Mouse (Mus musculus) heart, adult 11 months (tissue): ENCODE measurements around the gene Tbc1d25.
A peak's percentile ranks its signal among the peaks of the same experiment; 100 is the strongest.

Experiments
- DNase-seq: peaks from one replicate; pipeline ENCODE4 v3.0.0; 2022

Tbc1d25 gene

GRCm38 (mm10) chrX:8178871-8179270 lies 2.9 kb upstream of the Tbc1d25 start:
- DNase-seq = no peak

GRCm38 (mm10) chrX:8175169-8175503 lies 845 bp downstream of the Tbc1d25 start:
- DNase-seq = no peak

GRCm38 (mm10) chrX:8167716-8168647 lies 8.0 kb downstream of the Tbc1d25 start:
- no peak for DNase-seq

GRCm38 (mm10) chrX:8164471-8164870 lies 11.5 kb downstream of the Tbc1d25 start:
- DNase-seq = no peak

- DNase-seq = peak; percentile 64
Observed at GRCm38 (mm10) chrX:8163076-8163475, 12.9 kb downstream of the Tbc1d25 start.

- DNase-seq = peak; percentile 99
Observed at GRCm38 (mm10) chrX:8145153-8145991, 30.6 kb downstream of the Tbc1d25 start, which contains the start of gene Rbm3. Gene Rbm3 (minus strand): TSS chrX:8145880.

- no peak for DNase-seq
Observed at GRCm38 (mm10) chrX:8143750-8144149, 32.2 kb downstream of the Tbc1d25 start.

GRCm38 (mm10) chrX:8142948-8143347 lies 33.0 kb downstream of the Tbc1d25 start:
- DNase-seq = no peak

GRCm38 (mm10) chrX:8141058-8141457 lies 34.9 kb downstream of the Tbc1d25 start:
- DNase-seq = no peak

- DNase-seq = no peak
Observed at GRCm38 (mm10) chrX:8140446-8140845, 35.5 kb downstream of the Tbc1d25 start.

GRCm38 (mm10) chrX:8139480-8139879 lies 36.5 kb downstream of the Tbc1d25 start:
- no peak for DNase-seq

GRCm38 (mm10) chrX:8135886-8136285 lies 40.1 kb downstream of the Tbc1d25 start:
- DNase-seq = no peak

GRCm38 (mm10) chrX:8132017-8132976 lies 43.7 kb downstream of the Tbc1d25 start, which contains the start of gene Wdr13:
Gene Wdr13 (minus strand): TSS chrX:8132892.
- DNase-seq = peak; percentile 99

- peak; percentile 90 for DNase-seq
Observed at GRCm38 (mm10) chrX:8131393-8131792, 44.6 kb downstream of the Tbc1d25 start.

GRCm38 (mm10) chrX:8125235-8125634 lies 50.7 kb downstream of the Tbc1d25 start:
- DNase-seq = no peak

- no peak for DNase-seq
Observed at GRCm38 (mm10) chrX:8123821-8124470, 52.0 kb downstream of the Tbc1d25 start.

- no peak for DNase-seq
Observed at GRCm38 (mm10) chrX:8117264-8117663, 58.7 kb downstream of the Tbc1d25 start.

- DNase-seq = no peak
Observed at GRCm38 (mm10) chrX:8115275-8115674, 60.7 kb downstream of the Tbc1d25 start.

GRCm38 (mm10) chrX:8105019-8105418 lies 71.0 kb downstream of the Tbc1d25 start:
- peak; percentile 2 for DNase-seq
